Mouse (Mus musculus) neural tube, embryonic 14.5 days (tissue): ENCODE results near the gene Isg20. TPM values are rescaled to one million over a fixed set of nuclear protein-coding genes. Genes with fewer than 3 reads are reported as not detected.

Experiments
- ATAC-seq: fragments of 200-750 bp; cut with Nextera tagmentation; 2 replicates; pipeline ENCODE4 v1.8.0; 2017; ENCODE audit warnings: low read depth, mild to moderate bottlenecking, moderate TSS enrichment, moderate library complexity
- H3K27ac ChIP-seq: fragments of 300-500 bp; sonication (generic); 2 replicates; pipeline ENCODE4 v1.5.1; 2014; ENCODE audit warnings: low read depth, mild to moderate bottlenecking, control low read depth, low read length, moderate library complexity, mixed read lengths
- H3K27me3 ChIP-seq: fragments of 300-500 bp; sonication (generic); 2 replicates; pipeline ENCODE4 v1.6.1; 2014; ENCODE audit warnings: low read length; ENCODE audit not compliant: control insufficient read depth, insufficient read depth
- H3K36me3 ChIP-seq: fragments of 300-500 bp; sonication (generic); 2 replicates; pipeline ENCODE4 v1.6.1; 2014; ENCODE audit warnings: low read length, mixed read lengths; ENCODE audit not compliant: control insufficient read depth, insufficient read depth
- H3K4me1 ChIP-seq: fragments of 300-500 bp; sonication (generic); 2 replicates; pipeline ENCODE4 v1.6.1; 2014; ENCODE audit warnings: low read length; ENCODE audit not compliant: control insufficient read depth, insufficient read depth
- H3K4me2 ChIP-seq: fragments of 300-500 bp; sonication (generic); 2 replicates; pipeline ENCODE4 v1.6.1; 2014; ENCODE audit warnings: mild to moderate bottlenecking, low read depth, low read length, control low read depth
- H3K4me3 ChIP-seq: fragments of 300-500 bp; sonication (generic); 2 replicates; pipeline ENCODE4 v1.5.1; 2014; ENCODE audit warnings: low read depth, low read length, control low read depth, mixed read lengths
- H3K9ac ChIP-seq: fragments of 300-500 bp; sonication (generic); replicated peaks from 2 replicates; pipeline ENCODE4 v1.6.1; 2014; ENCODE audit warnings: low read depth, mild to moderate bottlenecking, control low read depth, low read length, mixed read lengths
- H3K9me3 ChIP-seq: fragments of 300-500 bp; sonication (generic); 2 replicates; pipeline ENCODE4 v1.6.1; 2016; ENCODE audit warnings: low read length; ENCODE audit not compliant: control insufficient read depth
- WGBS: fragments of 180-500 bp; shearing (Covaris S2); extraction: QIAGEN DNeasy Blood & Tissue Kit; methylation state at CpG from one replicate; pipeline ENCODE4 v1.1.7; 2014; 5-methylcytosine and 5-hydroxymethylcytosine counted together
- polyA plus RNA-seq: library from polyadenylated mRNA; unstranded; fragments of >200 nt; fragmentation: Nextera tagmentation; extraction: Ambion mirVana; gene quantifications from 2 replicates; pipeline ENCODE4 v1.2.1, GENCODE M21; 2014

Isg20 gene
- polyA plus RNA-seq, 1 experiment from 2014 or later, result 1.3 TPM

DNA sequence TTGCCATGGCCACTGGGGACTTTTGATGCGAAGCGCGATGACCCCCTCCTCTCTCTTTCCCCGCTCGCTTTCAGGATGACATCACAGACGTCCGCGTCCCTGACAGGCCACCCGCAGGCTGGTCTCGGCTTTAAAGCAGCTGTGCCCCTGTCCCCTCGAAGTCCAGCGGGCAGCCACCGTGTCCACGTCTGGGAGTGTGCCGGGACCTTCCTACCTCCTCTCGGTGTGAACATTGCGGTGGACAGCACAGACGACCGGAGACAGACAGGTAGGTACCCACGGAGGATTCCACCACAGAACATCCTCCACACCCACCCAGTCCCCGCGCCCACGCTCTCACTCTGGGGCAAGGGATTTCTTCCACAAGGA lies 30.8 kb upstream of the Isg20 start:
- peaks cover 36% of the 10 kb centered on the region for H3K4me1 ChIP-seq
- no peaks in the 10 kb centered on the region for H3K9me3 ChIP-seq
- peak overlapping the region; percentile 58 for H3K4me3 ChIP-seq
- H3K27ac ChIP-seq, result peak overlapping the region; percentile 79
- WGBS, result under 1% methylated on average over 23 of the region's 23 CpGs
- ATAC-seq, result peak; percentile 59
- H3K27me3 ChIP-seq, result peaks cover 3% of the 10 kb centered on the region; the same call in 1 of the 2 replicates
- H3K9ac ChIP-seq, result peak overlapping the region; percentile 70
- no peaks in the 10 kb centered on the region for H3K36me3 ChIP-seq
- H3K4me2 ChIP-seq, result peak overlapping the region; percentile 72

DNA sequence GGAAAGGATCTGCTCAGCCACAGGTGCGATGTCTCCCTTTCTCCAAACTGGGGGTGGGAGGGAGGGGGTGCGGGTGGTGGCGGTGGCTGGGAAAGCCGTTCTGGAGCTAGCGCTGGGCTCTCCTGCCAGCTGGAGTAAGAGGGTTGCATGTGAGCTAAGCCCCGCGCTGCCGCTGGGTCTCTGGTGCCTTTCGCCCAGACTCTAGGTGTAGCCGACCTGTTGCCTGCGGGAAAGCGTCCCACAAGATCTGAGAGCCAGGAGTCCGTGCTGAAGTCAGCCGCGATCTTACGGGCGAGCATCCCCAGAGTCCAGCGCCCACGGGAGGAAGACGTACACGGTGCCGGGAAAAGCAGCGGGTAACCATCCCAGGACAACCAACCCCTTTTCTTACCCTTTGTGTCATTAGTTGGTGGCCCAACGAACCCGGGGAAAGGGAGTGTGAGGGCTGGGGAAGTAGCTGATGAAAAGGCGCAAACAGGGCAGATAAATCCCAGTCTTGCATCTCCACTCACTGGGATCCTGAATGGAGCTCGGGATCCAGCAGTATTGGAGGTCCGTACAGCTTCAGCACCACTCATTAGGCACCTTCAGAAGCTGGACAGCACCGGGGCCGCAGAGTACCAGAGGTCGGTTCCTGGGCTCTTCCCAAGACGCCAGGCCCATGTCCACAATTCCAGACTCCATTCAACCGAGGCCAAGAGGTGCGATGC lies 30.1 kb upstream of the Isg20 start:
- H3K36me3 ChIP-seq, result no peaks in the 10 kb centered on the region
- ATAC-seq, result peak; percentile 15; the same call in 1 of the 2 replicates
- WGBS, result under 1% methylated on average over 33 of the region's 34 CpGs
- peak overlapping the region; percentile 79 for H3K27ac ChIP-seq
- H3K9me3 ChIP-seq, result no peaks in the 10 kb centered on the region
- peak overlapping the region; percentile 70 for H3K9ac ChIP-seq
- H3K4me3 ChIP-seq, result peak overlapping the region; percentile 58
- peak overlapping the region; percentile 72 for H3K4me2 ChIP-seq
- H3K27me3 ChIP-seq, result peaks cover 3% of the 10 kb centered on the region; the same call in 1 of the 2 replicates
- H3K4me1 ChIP-seq, result peaks cover 43% of the 10 kb centered on the region

DNA sequence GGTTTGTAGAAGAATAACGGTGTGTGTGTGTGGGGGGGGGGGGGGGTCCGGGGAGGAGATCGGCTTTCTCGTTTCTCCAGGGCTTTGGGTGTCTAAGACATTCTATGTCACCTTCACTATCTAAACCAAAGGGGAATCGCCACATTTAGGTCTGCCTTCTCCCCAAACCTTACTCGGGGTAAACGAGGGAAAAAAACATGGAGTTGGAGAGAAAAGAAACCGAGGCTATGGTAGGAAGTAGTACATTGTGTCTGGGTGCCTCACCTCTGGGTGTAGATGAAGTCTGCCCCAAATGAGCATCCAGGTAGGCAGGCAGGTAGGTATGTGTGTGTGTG lies 29.5 kb upstream of the Isg20 start:
- ATAC-seq, result no peak
- Histone ChIP-seq H3K36me3 (no peaks in the 10 kb centered on the region), H3K4me2 (peak overlapping the region; percentile 72), H3K4me1 (peaks cover 47% of the 10 kb centered on the region), H3K4me3 (peak overlapping the region; percentile 58), H3K27me3 (peaks cover 3% of the 10 kb centered on the region; the same call in 1 of the 2 replicates), H3K27ac (peak overlapping the region; percentile 79), H3K9ac (peak overlapping the region; percentile 70), H3K9me3 (no peaks in the 10 kb centered on the region)
- 5% methylated on average over 8 of the region's 8 CpGs for WGBS

DNA sequence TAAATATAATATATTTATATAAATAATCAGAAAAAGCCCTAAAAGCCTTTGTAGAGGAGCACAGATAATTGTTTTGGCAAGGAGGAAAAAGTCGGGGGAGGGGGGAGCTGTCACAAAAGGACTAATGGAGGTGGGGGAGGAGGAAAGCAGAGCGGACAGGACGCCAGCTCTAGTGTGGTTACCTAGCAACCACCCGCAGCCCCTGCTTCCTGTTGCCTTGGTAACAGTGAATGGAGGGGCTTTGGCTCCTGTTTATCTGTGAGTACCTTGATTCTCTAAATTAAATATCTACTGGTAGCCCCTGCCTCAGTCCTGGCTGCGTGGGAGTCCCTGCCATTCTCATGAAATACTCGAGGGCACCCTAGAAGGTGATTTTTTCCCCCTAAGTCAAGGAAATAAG lies 29.1 kb upstream of the Isg20 start:
- Histone ChIP-seq H3K4me3 (peak overlapping the region; percentile 58), H3K4me1 (peaks cover 47% of the 10 kb centered on the region), H3K27me3 (peaks cover 3% of the 10 kb centered on the region; the same call in 1 of the 2 replicates), H3K36me3 (no peaks in the 10 kb centered on the region), H3K4me2 (peak overlapping the region; percentile 72), H3K27ac (peak overlapping the region; percentile 76), H3K9ac (peak overlapping the region; percentile 70; the same call in 1 of the 2 replicates), H3K9me3 (no peaks in the 10 kb centered on the region)
- peak; percentile 39; the same call in 1 of the 2 replicates for ATAC-seq
- 3% methylated on average over 6 of the region's 6 CpGs for WGBS

DNA sequence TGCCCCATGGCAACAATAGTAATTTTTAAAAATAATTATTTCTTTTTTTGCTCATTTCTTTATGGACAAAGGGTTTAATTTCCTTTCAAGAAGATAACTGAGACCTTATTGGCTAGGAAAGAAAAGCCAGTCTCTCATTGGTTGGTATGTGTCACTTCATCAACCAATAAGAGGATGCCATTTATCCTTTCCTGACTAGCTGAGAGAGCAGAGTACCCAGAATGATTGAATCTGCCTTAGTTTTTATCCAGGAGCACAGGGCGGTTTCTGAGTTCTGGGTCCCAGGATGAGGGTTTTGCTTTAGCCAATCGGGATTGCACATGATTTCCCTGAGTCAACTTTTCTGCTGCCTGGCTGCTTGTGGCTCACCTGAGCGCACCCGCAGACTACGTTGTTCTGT lies 27.8 kb upstream of the Isg20 start:
- H3K4me3 ChIP-seq, result peak overlapping the region; percentile 58
- no peak overlapping the region for H3K9ac ChIP-seq
- peaks cover 3% of the 10 kb centered on the region; the same call in 1 of the 2 replicates for H3K27me3 ChIP-seq
- peak overlapping the region; percentile 71 for H3K27ac ChIP-seq
- ATAC-seq, result no peak
- peaks cover 47% of the 10 kb centered on the region for H3K4me1 ChIP-seq
- H3K36me3 ChIP-seq, result no peaks in the 10 kb centered on the region
- H3K9me3 ChIP-seq, result no peaks in the 10 kb centered on the region
- H3K4me2 ChIP-seq, result peak overlapping the region; percentile 72
- WGBS, result 55% methylated on average over 5 of the region's 5 CpGs

DNA sequence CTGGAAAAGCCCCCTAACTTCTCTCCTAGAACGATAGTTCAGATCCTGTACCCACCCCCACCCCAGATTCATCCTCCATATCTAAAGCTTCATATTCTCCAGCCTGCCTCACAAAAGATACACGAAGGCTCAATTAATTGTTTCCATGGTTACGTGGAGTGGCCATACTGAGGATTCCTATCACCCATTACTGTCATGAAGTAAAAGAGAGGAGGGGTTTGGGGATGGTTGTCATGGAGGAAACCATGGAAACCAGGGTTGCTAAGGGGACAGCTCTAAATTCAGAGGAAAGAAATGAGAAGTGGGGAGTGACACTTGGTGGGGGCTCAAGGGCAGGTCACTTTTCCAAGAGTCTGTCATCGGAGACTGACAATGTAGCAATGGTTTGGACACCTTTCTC lies 26.7 kb upstream of the Isg20 start:
- peaks cover 3% of the 10 kb centered on the region; the same call in 1 of the 2 replicates for H3K27me3 ChIP-seq
- WGBS, result 24% methylated on average over 4 of the region's 4 CpGs
- no peaks in the 10 kb centered on the region for H3K36me3 ChIP-seq
- H3K9ac ChIP-seq, result no peak overlapping the region
- H3K9me3 ChIP-seq, result no peaks in the 10 kb centered on the region
- peak overlapping the region; percentile 43 for H3K4me2 ChIP-seq
- H3K4me3 ChIP-seq, result peak overlapping the region; percentile 22
- ATAC-seq, result no peak
- H3K27ac ChIP-seq, result peak overlapping the region; percentile 85
- H3K4me1 ChIP-seq, result peaks cover 44% of the 10 kb centered on the region

DNA sequence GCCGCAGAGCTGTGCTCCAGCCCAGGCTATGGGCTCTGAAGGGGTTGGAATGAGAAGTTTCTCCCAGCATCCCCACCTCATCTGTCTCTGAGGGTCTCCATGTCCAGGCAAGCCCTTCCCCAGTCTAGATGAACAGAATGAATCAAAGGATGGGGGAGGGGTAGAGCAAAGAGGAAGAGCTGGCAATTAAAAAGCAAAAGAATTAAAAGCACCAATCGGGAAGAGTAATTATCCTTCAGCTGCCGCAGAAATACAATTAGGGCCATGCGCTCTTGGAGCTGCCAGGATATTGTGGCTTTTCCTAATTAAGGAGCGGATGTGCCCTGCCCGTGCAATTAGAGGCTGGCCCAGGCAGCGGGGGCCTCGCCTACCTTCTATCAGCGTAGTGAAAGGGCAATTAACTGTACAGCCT lies 25.8 kb upstream of the Isg20 start:
- Histone ChIP-seq H3K27ac (peak overlapping the region; percentile 85), H3K9me3 (no peaks in the 10 kb centered on the region), H3K36me3 (no peaks in the 10 kb centered on the region), H3K4me3 (peak overlapping the region; percentile 22; the same call in 1 of the 2 replicates), H3K4me2 (peak overlapping the region; percentile 43), H3K27me3 (peaks cover 3% of the 10 kb centered on the region; the same call in 1 of the 2 replicates), H3K4me1 (peaks cover 41% of the 10 kb centered on the region), H3K9ac (peak overlapping the region; percentile 37; the same call in 1 of the 2 replicates)
- WGBS, result 6% methylated on average over 9 of the region's 9 CpGs
- peak; percentile 47 for ATAC-seq

DNA sequence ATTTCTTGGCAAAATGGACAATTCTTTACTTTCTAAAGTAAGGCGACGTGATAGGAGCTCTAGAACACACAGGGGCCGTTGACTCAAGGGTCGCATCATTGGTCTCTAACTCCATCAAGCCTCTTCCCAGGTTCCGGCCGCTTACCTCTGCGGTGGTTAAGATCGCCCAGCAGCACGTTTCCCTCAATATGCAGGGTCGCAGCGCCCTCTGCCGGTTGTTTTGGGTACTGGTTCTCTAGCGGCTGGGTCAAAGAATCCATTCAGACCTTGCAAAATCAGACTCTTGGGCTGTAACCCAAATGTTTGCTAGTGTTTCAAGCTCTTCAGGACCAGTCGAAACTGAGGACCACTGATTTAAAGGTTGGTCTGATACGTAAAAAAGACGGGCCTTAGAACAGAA lies 22.6 kb upstream of the Isg20 start:
- H3K4me1 ChIP-seq, result peaks cover 28% of the 10 kb centered on the region
- WGBS, result 2% methylated on average over 16 of the region's 16 CpGs
- H3K36me3 ChIP-seq, result no peaks in the 10 kb centered on the region
- no peaks in the 10 kb centered on the region for H3K9me3 ChIP-seq
- no peaks in the 10 kb centered on the region for H3K27me3 ChIP-seq
- 0 out of 2 replicates have a peak, but pooled peaks have one; percentile 9 for ATAC-seq
- H3K27ac ChIP-seq, result no peak overlapping the region
- H3K4me3 ChIP-seq, result no peak overlapping the region
- no peak overlapping the region for H3K4me2 ChIP-seq
- H3K9ac ChIP-seq, result no peak overlapping the region

DNA sequence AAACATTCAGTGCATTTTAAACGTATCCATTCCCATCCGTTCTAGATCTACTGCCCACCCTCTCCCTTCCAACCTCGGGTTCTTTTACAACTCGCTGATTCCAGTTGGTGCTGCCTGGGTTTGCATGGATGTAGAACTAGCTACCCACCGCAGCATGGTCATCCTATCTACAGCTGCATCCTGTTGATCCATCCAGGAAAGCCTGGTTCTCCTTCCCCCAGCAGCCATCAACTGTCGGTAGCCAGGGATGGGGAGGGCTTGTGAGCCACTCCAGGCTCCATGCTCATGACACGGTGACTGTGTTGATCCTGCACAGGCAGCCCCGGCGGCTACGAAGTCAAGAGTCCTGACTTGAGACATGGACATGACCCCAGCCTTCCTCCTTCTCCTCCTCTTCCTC lies 19.3 kb upstream of the Isg20 start:
- whole genome bisulfite sequencing, result 92% methylated on average over 10 of the region's 10 CpGs
- no peaks in the 10 kb centered on the region for H3K36me3 ChIP-seq
- no peaks in the 10 kb centered on the region for H3K9me3 ChIP-seq
- no peaks in the 10 kb centered on the region for H3K27me3 ChIP-seq
- no peak overlapping the region for H3K9ac ChIP-seq
- ATAC-seq, result no peak
- no peak overlapping the region for H3K4me2 ChIP-seq
- H3K4me3 ChIP-seq, result no peak overlapping the region
- peaks cover 5% of the 10 kb centered on the region; the same call in 1 of the 2 replicates for H3K4me1 ChIP-seq
- H3K27ac ChIP-seq, result no peak overlapping the region
